Mouse (Mus musculus): ENCODE measurements at regions not wholly inside any gene's neighbourhood (a gene's known extent, or its start where the extent isn't known, plus 50 kb on each side); places are given as distances from the start of the nearest gene placed in this dataset.

- TF ChIP-seq POLR2A (IDR thresholded peaks at IDR 0.05; ENCODE audit: borderline replicate concordance, extremely low read depth, insufficient read depth, insufficient read length, poor library complexity, severe bottlenecking) (no peak), CTCF (IDR thresholded peaks at IDR 0.05; ENCODE audit: borderline replicate concordance, extremely low read depth, insufficient read depth, insufficient read length) (no peak)
Measured at GRCm38 (mm10) chr2:61402588-61403487, 175.5 kb upstream of the Tank start.
